Mouse (Mus musculus): ENCODE measurements at regions not wholly inside any gene's neighbourhood (a gene's known extent, or its start where the extent isn't known, plus 50 kb on each side); places are given as distances from the start of the nearest gene placed in this dataset.

DNA sequence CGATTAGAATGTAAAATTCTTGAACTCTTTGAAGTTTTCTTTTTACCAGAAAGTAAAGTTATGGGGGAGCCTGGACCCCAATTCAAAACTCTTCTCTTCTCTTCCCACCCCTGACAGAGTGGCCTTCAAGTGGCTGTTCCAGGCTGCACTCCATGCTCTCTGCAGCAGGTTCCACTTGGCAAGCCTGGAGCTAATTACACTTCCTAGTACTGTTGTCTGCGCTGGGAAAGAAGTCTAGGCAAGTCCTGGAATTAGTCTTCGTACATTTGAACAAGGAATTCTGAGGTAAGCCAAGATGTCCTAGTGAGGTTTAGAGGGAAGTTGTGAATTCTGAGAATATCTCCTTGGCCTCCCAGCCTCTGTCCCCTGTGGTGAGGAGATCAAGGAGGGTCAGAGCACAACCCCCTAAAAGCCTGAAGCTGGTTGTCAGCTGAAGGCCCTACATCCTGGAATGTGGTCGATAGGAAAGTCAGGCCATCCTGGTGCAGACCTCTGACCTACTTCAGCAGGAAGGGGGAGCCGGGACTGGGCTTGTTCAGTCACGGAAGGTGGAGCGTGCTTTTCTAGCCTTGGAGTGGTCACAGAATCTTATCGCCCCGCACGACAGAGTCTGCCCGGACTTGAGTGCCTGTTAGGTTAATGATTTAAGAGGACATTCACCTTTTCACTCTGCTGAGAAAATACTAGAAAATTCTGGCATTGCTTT lies 59.6 kb upstream of the Agps start:
- H3K4me1 ChIP-seq (replicated peaks; ENCODE audit: control insufficient read depth, insufficient read depth, low read length), result peaks cover 15% of the 10 kb centered on the region
- no peak overlapping the region for H3K27ac ChIP-seq (ENCODE audit: control insufficient read depth, insufficient read depth, low read length)
- H3K27me3 ChIP-seq (ENCODE audit: control insufficient read depth, insufficient read depth, low read length), result no peaks in the 10 kb centered on the region
- no peak overlapping the region for H3K4me3 ChIP-seq (ENCODE audit: control insufficient read depth, insufficient read depth, low read length)
- TF ChIP-seq POLR2A (IDR thresholded peaks at IDR 0.05; ENCODE audit: control insufficient read depth, extremely low read depth, insufficient read depth, low read length, poor library complexity), result no peak
- no peak for TF ChIP-seq CTCF (IDR thresholded peaks at IDR 0.05; ENCODE audit: borderline replicate concordance, control insufficient read depth, extremely low read depth, insufficient read depth, low read length, poor library complexity)
- H3K36me3 ChIP-seq (ENCODE audit: control insufficient read depth, insufficient read depth, low read length), result no peaks in the 10 kb centered on the region
- WGBS, result 91% methylated on average over 11 of the region's 11 CpGs
- no peak for DNase-seq

DNA sequence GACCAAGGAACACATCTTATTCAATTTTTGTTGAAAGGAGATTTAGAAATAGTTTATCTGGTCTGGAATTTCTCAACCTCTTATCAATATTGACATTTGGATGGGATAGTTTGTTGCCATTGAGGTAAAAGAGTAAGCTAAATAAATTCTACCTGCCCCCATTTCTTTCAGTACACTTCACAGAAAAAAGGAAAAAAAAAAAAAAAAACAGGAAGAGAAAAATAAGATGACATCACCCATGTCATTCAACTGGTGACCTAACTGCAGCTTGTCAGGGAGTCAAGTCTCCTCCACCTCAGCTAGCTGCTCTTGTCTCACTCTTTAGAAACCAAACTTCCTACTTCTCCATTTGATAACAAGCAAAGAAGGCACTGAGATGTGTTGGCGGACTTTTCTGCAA lies 61.3 kb upstream of the Agps start:
- Histone ChIP-seq H3K4me1 (replicated peaks; ENCODE audit: control insufficient read depth, insufficient read depth, low read length) (0 out of 2 replicates have a peak, but pooled peaks cover 2% of the 10 kb centered on the region), H3K27ac (ENCODE audit: control insufficient read depth, insufficient read depth, low read length) (no peak overlapping the region), H3K4me3 (ENCODE audit: control insufficient read depth, insufficient read depth, low read length) (no peak overlapping the region), H3K36me3 (ENCODE audit: control insufficient read depth, insufficient read depth, low read length) (no peaks in the 10 kb centered on the region), H3K27me3 (ENCODE audit: control insufficient read depth, insufficient read depth, low read length) (no peaks in the 10 kb centered on the region)
- TF ChIP-seq POLR2A (IDR thresholded peaks at IDR 0.05; ENCODE audit: control insufficient read depth, extremely low read depth, insufficient read depth, low read length, poor library complexity) (no peak), CTCF (IDR thresholded peaks at IDR 0.05; ENCODE audit: borderline replicate concordance, control insufficient read depth, extremely low read depth, insufficient read depth, low read length, poor library complexity) (no peak)
- WGBS, result 50% methylated on average over 1 of the region's 1 CpGs
- DNase-seq, result no peak

DNA sequence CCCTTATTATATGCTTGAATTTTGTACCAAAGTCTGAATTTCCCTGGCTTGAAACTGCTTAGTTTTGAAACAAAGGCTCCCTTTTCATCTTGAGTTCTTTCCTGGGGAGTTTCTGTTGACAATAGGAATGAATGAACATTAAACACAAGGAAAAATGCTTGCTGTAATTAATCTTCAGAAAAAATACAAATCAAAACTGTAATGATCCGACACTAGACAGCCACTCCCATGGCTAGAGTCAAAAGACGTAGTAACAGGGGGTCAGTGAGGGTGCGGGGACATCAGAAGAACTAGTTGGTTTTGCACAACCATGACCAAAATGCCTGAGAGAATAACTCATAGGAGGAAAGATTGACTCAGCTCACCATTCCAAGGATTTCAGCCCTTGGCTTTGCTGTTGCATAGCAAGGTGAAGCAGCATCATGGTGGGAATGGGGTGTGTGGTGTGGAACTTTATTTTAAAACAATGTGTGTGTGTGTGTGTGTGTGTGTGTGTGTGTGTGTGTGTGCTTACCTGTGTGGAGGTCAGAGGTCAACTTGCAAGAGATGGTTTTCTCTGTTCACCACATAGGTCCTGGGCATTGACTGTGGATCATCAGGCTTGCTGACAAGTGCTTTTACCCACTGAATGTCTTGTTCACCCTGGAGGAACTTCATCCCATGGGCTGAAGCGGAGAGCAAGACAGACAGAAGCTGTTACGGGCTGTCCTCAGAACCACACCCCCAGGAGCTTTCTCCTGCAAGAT lies 63.2 kb upstream of the Agps start:
- no peaks in the 10 kb centered on the region for H3K27me3 ChIP-seq (ENCODE audit: control insufficient read depth, insufficient read depth, low read length)
- 94% methylated on average over 5 of the region's 5 CpGs for WGBS
- no peak for TF ChIP-seq POLR2A (IDR thresholded peaks at IDR 0.05; ENCODE audit: control insufficient read depth, extremely low read depth, insufficient read depth, low read length, poor library complexity)
- TF ChIP-seq CTCF (IDR thresholded peaks at IDR 0.05; ENCODE audit: borderline replicate concordance, control insufficient read depth, extremely low read depth, insufficient read depth, low read length, poor library complexity), result no peak
- no peak for DNase-seq
- no peaks in the 10 kb centered on the region for H3K4me1 ChIP-seq (replicated peaks; ENCODE audit: control insufficient read depth, insufficient read depth, low read length)
- H3K4me3 ChIP-seq (ENCODE audit: control insufficient read depth, insufficient read depth, low read length), result no peak overlapping the region
- no peaks in the 10 kb centered on the region for H3K36me3 ChIP-seq (ENCODE audit: control insufficient read depth, insufficient read depth, low read length)
- H3K27ac ChIP-seq (ENCODE audit: control insufficient read depth, insufficient read depth, low read length), result no peak overlapping the region

DNA sequence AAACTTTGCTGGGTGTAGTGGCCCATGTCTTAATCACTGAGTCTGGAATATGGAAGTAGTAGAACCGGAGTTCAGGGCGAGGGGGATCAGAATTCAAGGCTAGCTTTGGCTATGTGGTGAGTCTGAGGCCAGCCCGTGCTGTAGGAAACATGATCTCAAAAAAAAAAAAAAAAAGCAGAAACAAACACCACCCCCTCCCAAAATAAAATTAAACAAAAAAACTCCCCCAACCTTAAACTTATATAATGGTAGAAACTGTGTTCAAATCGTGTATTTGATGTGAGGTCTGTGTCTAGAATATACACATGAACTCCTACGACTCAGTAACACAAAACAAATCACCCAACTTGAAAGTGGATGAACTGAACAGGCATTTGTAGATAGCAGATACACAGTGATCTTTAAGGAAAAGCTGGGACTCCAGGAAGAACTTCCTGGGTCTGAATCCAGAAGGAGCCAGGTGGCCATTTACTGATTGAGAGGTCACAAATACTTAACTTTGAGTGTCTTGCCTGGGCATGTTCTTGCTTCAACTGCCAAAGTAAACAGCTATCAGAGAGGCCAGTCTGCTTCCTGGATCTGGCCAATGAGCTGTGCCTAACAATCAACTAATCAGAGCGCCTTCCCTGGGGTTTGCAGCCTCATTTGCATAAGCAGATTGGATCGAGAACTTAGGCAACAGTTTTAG lies 63.6 kb upstream of the Nfe2l2 start:
- peaks cover 4% of the 10 kb centered on the region for H3K4me1 ChIP-seq (replicated peaks; ENCODE audit: control insufficient read depth, insufficient read depth, low read length)
- no peaks in the 10 kb centered on the region for H3K36me3 ChIP-seq (ENCODE audit: control insufficient read depth, insufficient read depth, low read length)
- no peak overlapping the region for H3K27ac ChIP-seq (ENCODE audit: control insufficient read depth, insufficient read depth, low read length)
- DNase-seq, result no peak
- H3K27me3 ChIP-seq (ENCODE audit: control insufficient read depth, insufficient read depth, low read length), result no peaks in the 10 kb centered on the region
- no peak overlapping the region for H3K4me3 ChIP-seq (ENCODE audit: control insufficient read depth, insufficient read depth, low read length)
- no peak for TF ChIP-seq POLR2A (IDR thresholded peaks at IDR 0.05; ENCODE audit: control insufficient read depth, extremely low read depth, insufficient read depth, low read length, poor library complexity)
- no peak for TF ChIP-seq CTCF (IDR thresholded peaks at IDR 0.05; ENCODE audit: borderline replicate concordance, control insufficient read depth, extremely low read depth, insufficient read depth, low read length, poor library complexity)
- 79% methylated on average over 7 of the region's 7 CpGs for WGBS

DNA sequence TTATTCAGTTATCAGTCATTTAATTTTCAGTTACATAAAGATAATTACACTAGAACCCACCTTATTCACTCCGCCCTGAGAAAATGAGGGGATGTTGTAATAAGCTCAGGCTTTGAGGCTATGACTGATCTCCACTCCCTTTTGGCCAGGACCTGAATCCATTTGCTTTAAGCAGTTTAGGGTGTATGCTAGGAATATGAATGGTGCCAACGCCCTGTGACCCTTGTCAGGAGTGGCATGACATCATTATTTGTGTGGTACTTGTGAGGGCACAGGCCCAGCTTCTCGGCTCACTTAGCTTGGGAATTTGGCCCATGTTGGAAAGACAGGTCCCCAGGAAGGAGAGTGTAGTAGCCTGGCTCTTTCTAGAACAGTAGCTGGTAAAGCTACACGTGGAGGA lies 61.0 kb upstream of the Nfe2l2 start:
- DNase-seq, result no peak
- H3K27ac ChIP-seq (ENCODE audit: control insufficient read depth, insufficient read depth, low read length), result no peak overlapping the region

DNA sequence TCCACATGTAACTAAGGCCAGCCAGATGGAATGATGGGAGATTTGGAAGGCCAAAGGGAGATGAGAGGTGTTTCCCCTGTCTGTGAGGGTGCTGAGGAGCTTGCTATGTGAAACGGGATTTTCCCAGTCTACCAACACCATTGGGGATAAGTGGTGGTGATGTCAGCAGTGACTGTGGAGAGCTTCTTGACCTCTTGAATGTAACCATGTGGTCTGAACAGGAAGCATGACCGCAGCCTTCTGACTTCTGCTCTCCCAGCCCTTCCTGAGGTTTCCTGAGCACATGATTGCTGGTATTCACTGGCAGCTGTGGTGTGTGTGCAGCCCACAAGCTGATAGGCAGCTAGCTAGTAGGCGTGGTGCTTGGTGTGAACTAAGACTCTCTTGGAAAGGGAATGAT lies 58.8 kb upstream of the Nfe2l2 start:
- Histone ChIP-seq H3K4me1 (replicated peaks; ENCODE audit: control insufficient read depth, insufficient read depth, low read length) (peaks cover 4% of the 10 kb centered on the region), H3K27ac (ENCODE audit: control insufficient read depth, insufficient read depth, low read length) (no peak overlapping the region), H3K36me3 (ENCODE audit: control insufficient read depth, insufficient read depth, low read length) (no peaks in the 10 kb centered on the region), H3K27me3 (ENCODE audit: control insufficient read depth, insufficient read depth, low read length) (no peaks in the 10 kb centered on the region), H3K4me3 (ENCODE audit: control insufficient read depth, insufficient read depth, low read length) (no peak overlapping the region)
- peak; percentile 14 for DNase-seq
- WGBS, result 7% methylated on average over 3 of the region's 3 CpGs
- no peak for TF ChIP-seq POLR2A (IDR thresholded peaks at IDR 0.05; ENCODE audit: control insufficient read depth, extremely low read depth, insufficient read depth, low read length, poor library complexity)
- TF ChIP-seq CTCF (IDR thresholded peaks at IDR 0.05; ENCODE audit: borderline replicate concordance, control insufficient read depth, extremely low read depth, insufficient read depth, low read length, poor library complexity), result no peak

More for the DNA sequence above, 61.0 kb upstream of the Nfe2l2 start:
- H3K4me3 ChIP-seq (ENCODE audit: control insufficient read depth, insufficient read depth, low read length), result no peak overlapping the region
- no peak for TF ChIP-seq CTCF (IDR thresholded peaks at IDR 0.05; ENCODE audit: borderline replicate concordance, control insufficient read depth, extremely low read depth, insufficient read depth, low read length, poor library complexity)
- no peak for TF ChIP-seq POLR2A (IDR thresholded peaks at IDR 0.05; ENCODE audit: control insufficient read depth, extremely low read depth, insufficient read depth, low read length, poor library complexity)
- no peaks in the 10 kb centered on the region for H3K27me3 ChIP-seq (ENCODE audit: control insufficient read depth, insufficient read depth, low read length)
- H3K36me3 ChIP-seq (ENCODE audit: control insufficient read depth, insufficient read depth, low read length), result no peaks in the 10 kb centered on the region
- H3K4me1 ChIP-seq (replicated peaks; ENCODE audit: control insufficient read depth, insufficient read depth, low read length), result peaks cover 4% of the 10 kb centered on the region
- 93% methylated on average over 4 of the region's 4 CpGs for WGBS
